Mouse (Mus musculus) retina, postnatal 7 days (tissue): ENCODE results near the gene Ddx6.
A peak's percentile ranks its signal among the peaks of the same experiment; 100 is the strongest.
"Not testable (repeated sequence)": the region's sequence is repeated elsewhere in the genome, so short reads cannot be mapped to it uniquely, and the experiment has no call there.

Experiments used
- DNase-seq: peaks from one replicate; pipeline ENCODE4 v3.0.0-alpha.2; 2012; ENCODE audit warnings: low read depth, low spot score

The Ddx6 gene

DNA sequence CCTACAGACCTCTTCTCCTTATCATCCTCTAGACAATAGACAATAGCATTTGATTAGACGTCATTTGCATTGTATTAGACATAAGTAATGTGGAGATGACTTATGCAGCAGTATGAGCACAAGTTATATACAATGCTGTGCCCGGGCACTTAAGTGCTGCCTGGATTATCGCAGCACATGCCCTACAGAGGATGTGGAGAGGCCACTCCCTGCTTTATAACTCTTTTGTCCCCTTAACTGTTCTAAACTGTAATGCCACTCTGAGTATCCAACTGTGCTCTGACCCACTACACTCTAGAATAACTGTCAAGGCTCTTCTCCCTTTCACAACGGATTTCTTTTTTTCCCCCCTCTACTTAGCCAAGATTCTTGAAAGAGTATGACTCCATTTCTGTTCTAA, 10.8 kb upstream of the Ddx6 start:
- DNase-seq: no peak

DNA sequence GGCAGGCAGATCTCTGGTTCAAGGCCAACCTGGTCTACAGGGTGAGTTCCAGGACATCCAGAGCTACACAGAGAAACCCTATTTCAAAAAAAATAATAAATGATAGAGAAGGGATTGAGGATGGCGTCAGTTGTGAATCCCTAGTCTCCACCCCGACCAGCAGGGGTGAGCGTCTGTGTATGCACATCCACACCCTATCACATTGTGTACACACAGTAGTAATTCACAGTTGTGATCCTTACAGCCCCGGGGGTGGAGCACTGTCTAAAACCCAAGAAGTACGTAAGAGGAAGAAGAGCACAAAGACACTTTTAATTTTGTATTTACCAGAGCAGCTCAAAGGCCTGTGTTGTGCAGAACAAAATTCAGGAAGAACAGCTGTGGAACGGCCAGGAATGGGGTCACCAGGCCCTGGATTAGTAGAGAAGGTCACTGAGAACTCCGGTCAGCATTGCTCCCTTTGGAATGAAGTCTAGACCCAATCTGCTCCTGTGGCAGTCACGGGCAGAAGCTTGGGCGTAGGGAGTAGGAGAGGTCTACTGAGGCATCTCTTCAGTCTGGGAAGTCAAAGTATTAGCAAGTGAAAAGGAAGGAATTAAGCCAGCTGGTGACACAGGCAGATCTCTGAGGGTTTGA, 9.7 kb upstream of the Ddx6 start:
- no peak for DNase-seq

DNA sequence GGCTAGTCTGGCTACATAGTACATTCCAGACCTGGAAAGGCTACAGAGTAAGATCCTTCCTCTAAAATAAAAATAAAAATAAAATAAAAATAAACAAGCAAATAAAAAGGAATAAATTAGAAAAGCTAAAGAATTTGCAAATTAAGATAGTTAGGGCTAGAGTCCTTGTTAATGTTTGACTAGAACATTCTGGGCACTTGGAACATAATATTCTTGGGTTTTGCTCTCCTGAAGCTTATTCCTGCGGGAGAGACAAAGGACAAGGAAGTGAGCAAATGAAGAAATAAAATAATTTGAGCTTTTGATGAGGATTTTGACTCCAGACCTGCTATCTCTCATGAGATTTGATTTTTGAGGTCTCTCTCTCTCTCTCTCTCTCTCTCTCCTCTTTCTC, 9.2 kb upstream of the Ddx6 start:
- no peak for DNase-seq

DNA sequence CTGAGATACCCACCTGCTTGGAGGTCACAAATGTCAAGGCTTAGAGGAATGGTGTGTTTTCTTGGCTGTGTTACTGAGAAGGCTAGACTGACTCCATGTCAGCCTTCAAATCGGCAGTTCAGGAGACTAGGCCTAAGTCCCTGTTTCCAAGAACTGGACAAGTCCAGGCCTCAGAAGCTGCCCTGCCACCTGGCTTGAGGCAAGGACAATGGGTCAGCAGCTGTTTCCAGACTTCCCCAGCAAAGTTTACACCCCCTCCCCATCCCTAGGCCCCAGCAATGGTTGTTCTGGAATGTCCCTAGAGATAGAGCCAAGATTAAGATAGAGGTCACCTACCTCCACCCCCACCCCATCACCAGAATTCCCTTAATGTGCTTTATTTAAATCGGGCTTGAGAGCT, 7.0 kb upstream of the Ddx6 start:
- no peak for DNase-seq

DNA sequence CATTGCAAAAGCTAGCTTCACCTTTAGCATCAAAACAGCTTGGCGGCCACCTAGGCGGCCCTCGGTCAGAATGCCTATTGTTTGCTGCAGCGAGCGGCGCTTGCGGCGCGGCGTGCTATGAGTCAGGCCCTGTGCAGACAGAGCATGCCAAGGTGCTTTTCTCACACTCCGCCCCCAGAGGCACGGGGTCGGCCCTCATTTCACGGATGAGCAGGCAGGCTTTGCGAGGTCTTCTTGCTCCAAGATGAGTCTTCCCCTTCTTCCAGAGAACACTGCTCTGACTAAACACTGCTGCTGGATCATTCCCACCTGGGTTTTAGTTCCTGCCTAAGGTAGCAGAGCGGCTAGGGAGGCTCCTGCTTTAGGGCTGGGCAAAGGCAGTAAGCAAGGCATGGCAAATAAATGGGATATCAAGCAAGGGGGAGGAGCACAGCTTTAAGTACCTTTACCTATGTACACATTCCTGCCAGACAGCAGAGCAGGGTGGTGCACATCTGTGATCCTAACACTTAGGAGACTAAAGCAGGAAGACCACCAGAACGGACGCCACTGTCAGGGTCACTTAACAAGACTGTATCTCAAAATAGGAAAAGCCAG, 5.7 kb upstream of the Ddx6 start:
- no peak for DNase-seq

DNA sequence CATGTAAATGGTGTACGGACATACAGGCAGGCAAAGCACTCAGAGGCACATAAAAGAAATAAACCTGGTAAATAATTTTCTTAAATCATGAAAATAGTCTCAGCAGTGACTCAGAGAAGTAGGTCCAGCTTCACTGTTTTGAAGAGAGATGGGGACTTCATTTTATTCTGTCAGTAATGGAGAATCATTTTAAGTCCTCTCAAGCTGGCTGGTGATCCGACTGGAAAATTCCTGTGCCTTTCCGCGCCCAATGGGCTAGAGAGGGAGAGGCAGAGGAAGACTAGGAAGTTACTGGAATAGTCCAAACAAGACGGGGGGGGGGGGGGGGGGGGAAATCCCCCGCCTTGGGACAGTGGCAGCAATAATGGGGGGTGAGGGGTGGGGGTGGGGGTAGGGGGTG, 5.1 kb upstream of the Ddx6 start:
- DNase-seq: no peak

DNA sequence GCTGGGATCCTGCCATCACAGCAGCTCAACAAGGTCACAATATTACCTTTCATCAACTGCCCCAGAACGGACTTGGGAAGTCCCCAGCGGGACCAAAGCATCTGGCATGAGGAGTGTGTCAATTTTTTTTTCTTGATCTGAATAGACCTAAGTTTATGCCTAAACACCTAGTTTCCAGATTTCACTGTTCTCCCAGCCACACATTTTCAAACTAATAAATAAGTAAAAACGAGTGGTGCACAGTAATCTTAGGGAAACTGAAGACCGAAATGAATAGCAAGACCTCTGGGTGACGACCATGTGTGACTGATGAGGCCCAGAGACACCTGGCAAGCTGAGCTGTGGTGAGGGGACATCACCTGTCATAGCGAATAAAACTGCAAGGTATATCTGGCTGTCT, 3.9 kb upstream of the Ddx6 start:
- DNase-seq: no peak

DNA sequence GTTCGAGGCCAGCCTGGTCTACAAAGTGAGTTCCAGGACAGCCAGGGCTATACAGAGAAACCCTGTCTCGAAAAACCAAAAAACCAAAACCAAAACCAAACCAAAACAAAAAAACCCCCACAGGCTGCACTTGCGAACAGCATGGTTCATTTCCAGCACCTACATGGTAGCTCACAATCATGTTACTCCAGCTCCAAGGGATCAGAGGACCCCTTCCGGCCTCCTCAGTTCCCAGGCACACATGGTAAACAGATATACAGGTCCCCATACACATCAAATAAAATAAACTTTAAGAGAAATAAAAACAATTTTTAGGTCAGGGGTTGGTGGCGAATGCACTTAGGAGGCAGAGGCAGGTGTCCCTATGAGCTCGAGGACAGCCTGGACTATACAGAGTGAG, 1.9 kb upstream of the Ddx6 start:
- DNase-seq: no peak

DNA sequence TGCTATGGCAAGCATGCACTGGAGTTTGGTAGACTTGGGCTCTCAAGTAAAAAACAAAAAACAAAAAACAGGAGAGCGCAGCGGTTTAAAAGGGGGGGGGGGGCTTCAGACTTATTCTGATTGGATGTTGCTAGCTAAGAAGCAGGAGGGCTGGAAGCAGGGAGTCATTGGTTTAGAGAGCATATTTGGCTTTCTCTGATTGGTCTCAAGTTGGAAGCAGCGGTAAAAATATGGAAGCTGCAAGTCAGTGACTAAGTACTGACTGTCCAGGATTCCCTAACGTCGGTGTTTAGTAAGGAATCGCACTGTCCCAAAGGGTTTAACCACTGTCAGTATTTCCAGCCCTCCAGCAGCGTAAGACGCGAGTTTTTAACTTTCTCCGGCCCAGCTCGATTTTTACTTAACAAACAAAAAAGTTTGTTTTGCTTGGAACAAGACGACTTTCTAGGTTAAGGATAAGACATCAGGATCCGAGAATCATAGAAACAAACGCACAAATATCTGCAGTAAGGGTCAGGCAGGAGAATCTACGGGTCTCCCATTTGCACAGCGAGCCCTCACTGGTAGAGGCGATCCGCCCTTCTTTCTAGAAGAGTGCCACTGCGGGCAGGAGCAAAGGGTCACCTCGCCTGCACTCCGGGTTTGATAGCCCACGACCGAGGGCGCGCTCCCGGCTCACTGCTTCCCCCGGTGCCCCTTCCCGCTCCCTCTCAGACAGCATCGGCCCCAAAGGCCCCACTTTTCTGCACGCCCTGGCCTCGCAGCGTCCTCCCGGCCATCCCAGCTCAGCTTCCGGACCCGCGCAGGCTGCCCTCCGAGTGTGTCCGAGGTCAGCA, 1.0 kb upstream of the Ddx6 start:
- peak; percentile 36 for DNase-seq

DNA sequence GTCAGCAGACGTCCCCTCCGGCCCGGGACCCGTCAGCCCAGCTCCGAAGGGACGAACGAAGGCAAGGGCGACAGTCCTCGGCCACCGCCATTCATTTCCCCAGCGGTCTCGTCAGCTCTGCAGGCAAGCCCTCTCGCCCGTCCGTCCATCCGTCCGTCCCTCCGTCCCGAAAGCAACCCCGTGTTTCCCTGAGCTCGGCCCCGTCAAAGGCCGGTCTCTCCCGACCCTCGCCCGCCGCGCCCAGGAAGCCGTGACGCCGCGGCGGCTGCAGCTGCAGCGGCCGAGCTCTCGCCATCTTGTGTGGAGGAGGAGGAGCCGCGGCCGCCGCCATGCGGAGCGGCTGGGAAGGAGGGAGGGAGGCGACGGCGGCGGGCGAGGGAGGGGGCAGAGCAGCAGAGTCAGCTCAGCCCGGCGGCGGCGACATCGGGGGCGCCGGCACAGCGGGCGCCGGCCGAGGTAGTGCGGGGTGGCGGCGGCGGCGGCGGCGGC, 358 bp upstream of the Ddx6 start:
- DNase-seq: peak; percentile 72

DNA sequence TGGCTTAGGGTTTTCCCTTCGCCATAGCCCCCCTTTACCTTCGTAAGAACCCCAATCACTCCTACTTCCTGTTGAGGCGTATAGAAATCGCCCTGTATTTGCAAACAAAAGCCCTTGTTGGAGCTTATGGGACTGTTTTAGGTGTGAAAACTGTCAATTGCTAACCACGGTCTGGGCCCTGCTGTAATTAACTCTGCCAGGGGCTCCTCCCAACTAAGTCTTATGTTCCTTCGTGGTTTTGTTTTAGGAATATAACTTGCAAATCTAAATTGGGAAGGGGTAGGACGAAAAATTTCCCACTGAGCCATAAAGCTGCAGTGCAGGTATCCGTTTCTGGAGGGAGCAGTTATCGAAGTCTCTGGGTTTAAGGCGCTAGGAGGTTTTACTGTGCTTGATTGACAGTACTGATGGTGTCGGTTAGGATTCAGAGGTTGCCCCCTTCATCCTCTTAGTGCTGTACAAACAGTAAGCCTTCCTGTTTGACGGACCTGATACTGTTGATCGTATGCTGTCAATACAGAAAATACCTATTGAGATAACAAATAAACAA, 999 bp downstream of the Ddx6 start:
- peak; percentile 35 for DNase-seq

DNA sequence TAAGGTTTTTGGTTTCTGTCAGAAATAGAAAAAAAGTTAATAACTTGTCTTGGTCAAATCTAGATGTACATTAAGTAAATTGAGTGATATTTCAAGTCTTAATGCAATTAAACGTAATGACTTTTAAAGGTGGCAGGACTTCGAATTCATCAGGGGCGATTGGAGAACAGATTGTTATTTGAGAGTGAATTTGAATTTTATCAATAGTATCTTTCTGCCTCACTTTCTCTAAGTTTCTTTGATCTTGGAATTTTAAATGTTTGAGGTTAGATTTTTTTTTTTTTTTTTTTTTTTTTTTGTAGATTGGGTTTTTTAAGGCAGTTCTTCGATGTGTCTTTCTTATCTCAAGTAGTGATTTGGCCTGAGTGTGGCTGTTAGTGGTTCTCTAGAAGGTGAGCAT, 2.0 kb downstream of the Ddx6 start:
- no peak for DNase-seq

DNA sequence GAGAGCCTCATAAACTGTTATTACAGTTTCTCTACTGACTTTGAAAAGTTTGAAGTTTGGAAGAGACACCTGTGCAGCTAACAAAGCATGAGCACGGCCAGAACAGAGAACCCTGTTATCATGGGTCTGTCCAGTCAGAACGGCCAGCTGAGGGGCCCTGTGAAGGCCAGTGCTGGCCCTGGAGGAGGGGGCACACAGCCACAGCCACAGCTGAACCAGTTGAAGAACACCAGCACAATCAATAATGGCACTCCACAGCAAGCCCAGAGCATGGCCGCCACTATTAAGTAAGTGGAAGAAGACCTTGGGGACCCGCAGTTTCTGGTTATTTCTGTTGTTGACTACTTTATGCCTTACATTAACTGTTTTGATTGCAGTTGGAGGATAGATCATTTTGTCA, 2.6 kb downstream of the Ddx6 start:
- no peak for DNase-seq

DNA sequence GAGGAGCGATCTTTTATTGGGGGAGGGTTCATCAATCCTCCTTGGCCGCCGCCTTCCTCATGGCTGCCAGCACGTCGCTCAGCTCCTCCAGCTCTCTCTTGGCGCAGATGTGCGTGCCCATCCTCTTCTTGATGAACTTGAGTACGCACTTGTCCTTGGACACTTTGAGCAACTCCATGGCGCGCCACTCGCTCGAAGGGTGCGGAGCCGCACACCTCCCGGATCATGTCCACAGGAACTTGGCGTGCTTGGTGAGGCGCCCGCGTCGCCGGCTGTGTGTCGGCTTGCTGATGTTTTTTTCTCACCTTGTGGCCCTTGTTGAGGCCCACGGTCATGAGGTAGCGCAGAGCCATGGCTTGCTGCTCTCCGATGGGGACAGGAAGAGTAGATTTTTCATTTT, 5.7 kb downstream of the Ddx6 start:
- no peak for DNase-seq

DNA sequence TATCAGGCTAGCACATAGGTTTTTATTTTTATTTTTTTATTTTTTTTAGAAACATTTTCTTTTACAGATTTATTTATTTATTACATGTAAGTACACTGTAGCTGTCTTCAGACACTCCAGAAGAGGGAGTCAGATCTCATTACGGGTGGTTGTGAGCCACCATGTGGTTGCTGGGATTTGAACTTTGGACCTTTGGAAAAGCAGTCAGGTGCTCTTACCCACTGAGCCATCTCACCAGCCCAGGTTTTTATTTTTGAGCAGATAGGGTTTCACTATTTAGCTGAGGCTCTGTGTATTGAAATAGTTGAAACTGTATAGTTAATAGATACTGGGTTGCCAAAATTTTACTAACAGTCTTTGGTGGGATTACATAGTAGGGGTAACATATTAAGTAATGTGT, 8.4 kb downstream of the Ddx6 start:
- DNase-seq: not testable (repeated sequence)

DNA sequence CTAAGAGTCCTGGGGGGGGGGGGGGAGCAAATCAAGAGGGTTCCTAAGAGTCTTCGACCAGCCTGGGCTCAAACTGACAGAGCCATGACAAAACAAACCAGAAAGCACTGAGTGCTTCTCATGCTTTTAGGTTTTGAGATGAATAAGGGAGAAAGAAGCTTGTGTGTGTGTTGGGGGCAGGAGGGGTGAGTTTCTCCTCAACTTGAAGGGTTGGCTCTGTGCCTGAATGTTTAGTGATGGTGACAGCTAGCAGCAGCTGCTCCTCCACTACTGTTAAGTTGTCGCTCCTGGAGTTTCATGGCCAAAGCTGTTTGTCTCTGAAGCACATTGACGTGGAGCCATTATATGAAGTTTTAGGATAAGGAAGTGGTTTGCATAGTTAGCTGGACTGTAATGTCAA, 16.4 kb downstream of the Ddx6 start:
- no peak for DNase-seq

DNA sequence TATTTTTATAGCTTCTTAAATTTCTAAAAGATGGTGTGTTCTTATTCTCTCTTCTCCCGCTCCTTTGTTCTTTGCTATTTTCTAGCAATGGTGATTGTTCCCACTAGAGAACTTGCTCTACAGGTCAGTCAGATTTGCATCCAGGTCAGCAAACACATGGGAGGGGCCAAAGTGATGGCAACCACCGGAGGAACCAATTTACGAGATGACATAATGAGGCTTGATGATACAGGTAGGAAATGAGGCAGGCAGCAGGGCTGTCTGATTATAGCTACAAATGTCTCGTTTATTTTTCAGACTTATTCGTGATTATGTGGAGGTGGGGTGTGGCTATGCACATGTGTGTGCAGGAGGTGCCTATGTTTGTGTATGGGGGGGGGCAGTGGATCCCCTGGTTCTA, 19.7 kb downstream of the Ddx6 start:
- no peak for DNase-seq

DNA sequence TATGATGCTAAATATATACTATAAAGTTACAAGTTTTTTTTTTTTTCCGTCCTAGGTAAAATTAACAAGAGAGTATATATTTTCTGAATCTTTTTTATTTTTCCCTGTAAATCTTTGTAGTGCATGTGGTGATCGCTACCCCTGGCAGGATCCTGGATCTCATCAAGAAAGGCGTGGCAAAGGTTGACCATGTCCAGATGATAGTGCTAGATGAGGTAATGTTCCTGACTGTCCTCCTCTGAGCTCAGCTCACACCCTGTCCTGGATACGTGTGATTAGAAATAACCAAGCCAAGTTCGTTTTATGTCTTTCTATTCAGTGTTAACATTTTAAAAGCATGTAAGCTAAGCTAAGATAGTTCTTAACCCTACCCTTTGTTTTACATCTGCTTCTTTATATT, 21.6 kb downstream of the Ddx6 start:
- no peak for DNase-seq

DNA sequence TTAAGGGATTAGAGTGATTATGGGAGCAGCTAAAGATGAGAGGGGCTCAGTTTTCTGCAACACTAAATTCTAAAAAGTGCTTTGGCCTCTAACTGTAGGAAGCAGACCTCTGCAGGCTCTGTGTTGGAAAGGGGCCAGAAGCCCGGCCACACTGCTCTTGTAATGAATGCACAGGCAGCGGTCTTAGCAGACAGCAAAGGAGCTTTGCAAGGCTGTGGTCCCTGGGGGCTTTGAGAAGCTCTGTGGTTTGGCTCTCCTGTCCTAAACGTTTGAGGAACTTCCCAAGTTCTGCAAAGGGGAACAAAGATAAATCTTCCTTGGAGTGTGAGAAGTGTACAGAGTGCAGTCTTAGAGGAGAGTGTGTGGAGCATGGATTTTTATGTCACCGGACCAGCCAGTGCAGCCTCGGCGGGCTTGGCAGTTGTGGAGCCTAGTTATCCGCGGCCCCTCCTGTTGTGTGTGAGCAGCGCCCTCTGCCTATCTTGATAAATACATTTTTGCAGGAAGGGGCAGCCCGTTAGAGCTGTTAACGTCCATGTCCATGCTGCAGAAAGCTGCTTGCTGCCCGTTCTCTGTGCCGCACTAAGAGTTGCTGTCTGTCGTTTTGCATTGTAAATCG, 33.0 kb downstream of the Ddx6 start:
- DNase-seq: no peak

DNA sequence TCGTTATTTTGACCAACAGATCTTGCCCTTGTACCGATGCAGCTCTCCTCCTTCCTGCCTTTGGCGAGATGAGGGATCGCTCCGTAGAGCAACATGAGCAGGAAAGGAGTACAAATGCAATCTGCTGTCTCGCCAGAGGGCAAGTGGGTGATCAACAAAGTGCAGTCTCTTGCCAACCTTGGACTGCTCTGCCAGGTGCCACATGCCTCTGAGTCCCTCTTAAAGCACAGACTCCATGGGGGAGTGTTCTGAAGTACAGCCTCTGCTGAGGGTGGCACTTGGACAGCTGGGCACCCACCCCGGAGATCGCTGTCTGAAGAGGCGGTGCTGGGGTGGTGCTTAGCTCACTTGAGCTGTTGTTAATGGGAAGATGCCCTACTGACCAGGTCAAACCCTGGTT, 34.0 kb downstream of the Ddx6 start:
- not testable (repeated sequence) for DNase-seq

DNA sequence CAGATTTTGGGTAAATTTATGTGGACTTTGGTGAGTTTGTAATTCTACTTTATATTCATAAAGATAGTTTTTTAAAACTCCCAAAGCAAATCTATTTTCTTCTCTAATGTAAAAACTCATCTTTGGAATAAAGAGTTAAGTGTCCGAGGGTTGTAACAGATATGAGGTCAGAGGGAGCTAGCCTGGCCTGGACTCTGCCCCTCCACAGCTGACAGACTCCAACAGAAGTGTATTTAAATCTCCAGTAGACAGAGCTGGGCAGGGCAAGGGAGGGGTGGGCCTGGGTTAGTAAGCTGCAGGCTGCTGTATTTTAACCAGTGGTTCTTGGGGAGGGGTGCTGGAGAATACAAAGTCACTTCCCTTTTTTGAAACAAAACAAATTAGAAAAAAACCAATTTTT, 35.3 kb downstream of the Ddx6 start:
- DNase-seq: not testable (repeated sequence)
